Comparison of ENCODE assay signal across 13 mouse cellular contexts in genomic region chr11:114567814-114568800, GRCm38 (mm10).
A peak's percentile ranks its signal among the peaks of the same experiment; 100 is the strongest.
DNase-seq lines count a peak whose midpoint lies in the region; ATAC-seq and TF ChIP-seq lines count a peak whose summit lies in the region.
"Had no signal": no experiment of that assay in that cellular context is flagged by ENCODE, and none has a peak within 500 bp of the region (broad histone marks: within the 10 kb centered on the region; RNA-seq: fewer than 3 reads in every experiment).

No protein-coding gene starts in this region.

- no peak for ATAC-seq in heart, embryonic 12.5 days (ENCODE audit: insufficient number of reproducible peaks, low FRiP score)
- ATAC-seq in hindbrain, embryonic 11.5 days (ENCODE audit: low FRiP score), result no peak; the same call in 1 of the 2 replicates
- ATAC-seq in midbrain, embryonic 15.5 days (replicated peaks), result no peak
- no peak for ATAC-seq in monocyte, adult 5-6 weeks (replicated peaks; ENCODE audit: insufficient number of reproducible peaks, low FRiP score, low TSS enrichment, poor library complexity, severe bottlenecking)
- ATAC-seq: intestine, postnatal 0 days had no signal

- no peak overlapping the region for H3K4me3 ChIP-seq in heart, embryonic 12.5 days
- no peak overlapping the region for H3K4me3 ChIP-seq in hindbrain, embryonic 11.5 days (ENCODE audit: low read depth, low read length)
- no peak overlapping the region for H3K4me3 ChIP-seq in midbrain, embryonic 15.5 days
- H3K4me3 ChIP-seq in lung, adult 2 months (replicated peaks; ENCODE audit: extremely low read depth, low read depth, low read length), result no peak overlapping the region

- H3K4me1 ChIP-seq in heart, embryonic 12.5 days (replicated peaks), result peaks cover 15% of the 10 kb centered on the region; the same call in 1 of the 2 replicates
- peaks cover 10% of the 10 kb centered on the region for H3K4me1 ChIP-seq in hindbrain, embryonic 11.5 days (replicated peaks; ENCODE audit: control insufficient read depth, insufficient read depth, low read length)
- H3K4me1 ChIP-seq in midbrain, embryonic 15.5 days, result peaks cover 22% of the 10 kb centered on the region
- H3K4me1 ChIP-seq in lung, adult 2 months (ENCODE audit: control insufficient read depth, insufficient read depth, low read length), result no peaks in the 10 kb centered on the region

- no peak overlapping the region for H3K27ac ChIP-seq in heart, embryonic 12.5 days (ENCODE audit: poor library complexity, severe bottlenecking)
- H3K27ac ChIP-seq in hindbrain, embryonic 11.5 days (ENCODE audit: low read depth, low read length), result peak overlapping the region; percentile 62
- H3K27ac ChIP-seq in midbrain, embryonic 15.5 days, result peak overlapping the region; percentile 61
- H3K27ac ChIP-seq: liver, embryonic 14.5 days had no signal

- intact Hi-C loops in heart, postnatal 36 days (cut with DNase I), result no loop called here

- TF ChIP-seq CTCF in lung, adult 2 months (IDR thresholded peaks at IDR 0.05; ENCODE audit: insufficient read depth, low read length), result no peak

- 0 out of 2 replicates have a peak overlapping the region, but pooled peaks have one; percentile 11 for H3K4me2 ChIP-seq in heart, embryonic 12.5 days
- 0 out of 2 replicates have a peak overlapping the region, but pooled peaks have one; percentile 11 for H3K4me2 ChIP-seq in hindbrain, embryonic 11.5 days (replicated peaks; ENCODE audit: low read depth, low read length)
- H3K4me2 ChIP-seq in midbrain, embryonic 15.5 days, result peak overlapping the region; percentile 23; the same call in 1 of the 2 replicates

- H3K27me3 ChIP-seq in heart, embryonic 12.5 days (replicated peaks), result peaks cover 48% of the 10 kb centered on the region
- H3K27me3 ChIP-seq in hindbrain, embryonic 11.5 days (ENCODE audit: control insufficient read depth, insufficient read depth, low read length), result peaks cover 3% of the 10 kb centered on the region; the same call in 1 of the 2 replicates
- no peaks in the 10 kb centered on the region; the same call in 1 of the 2 replicates for H3K27me3 ChIP-seq in midbrain, embryonic 15.5 days (replicated peaks)

- DNase-seq in heart, postnatal 36 days, result no peak
- peak; percentile 59 for DNase-seq in embryo, embryonic 10.5 days (ENCODE audit: low spot score)
- peak; percentile 46 for DNase-seq in hindbrain, embryonic 11.5 days (ENCODE audit: low spot score)
- no peak for DNase-seq in frontal cortex, adult 2 months (ENCODE audit: extremely low spot score in 1 of 2, low spot score in 1 of 2)
- DNase-seq in lung, adult 2 months, result no peak
- DNase-seq: heart, adult 11 months; layer of hippocampus, postnatal 36 days; right cerebral cortex, postnatal 14 days had no signal

- no peak for TF ChIP-seq POLR2A in lung, adult 2 months (IDR thresholded peaks at IDR 0.05; ENCODE audit: borderline replicate concordance, extremely low read depth, low read depth, low read length)

- no peak overlapping the region for H3K9ac ChIP-seq in heart, embryonic 12.5 days
- H3K9ac ChIP-seq in hindbrain, embryonic 11.5 days (ENCODE audit: low read depth, low read length), result 0 out of 2 replicates have a peak overlapping the region, but pooled peaks have one; percentile 2
- H3K9ac ChIP-seq in midbrain, embryonic 15.5 days, result no peak overlapping the region
- H3K9ac ChIP-seq: liver, embryonic 14.5 days had no signal

- peaks cover 19% of the 10 kb centered on the region; the same call in 1 of the 2 replicates for H3K9me3 ChIP-seq in heart, embryonic 12.5 days (replicated peaks)
- H3K9me3 ChIP-seq in hindbrain, embryonic 11.5 days (ENCODE audit: control insufficient read depth, low read length), result no peaks in the 10 kb centered on the region
- 0 out of 2 replicates have a peak, but pooled peaks cover 5% of the 10 kb centered on the region for H3K9me3 ChIP-seq in midbrain, embryonic 15.5 days

- no peaks in the 10 kb centered on the region for H3K36me3 ChIP-seq in heart, embryonic 12.5 days
- no peaks in the 10 kb centered on the region for H3K36me3 ChIP-seq in hindbrain, embryonic 11.5 days (ENCODE audit: control insufficient read depth, insufficient read depth, low read length)
- no peaks in the 10 kb centered on the region for H3K36me3 ChIP-seq in midbrain, embryonic 15.5 days (replicated peaks)

- 8% methylated on average over 21 of the region's 21 CpGs for WGBS in heart, embryonic 12.5 days
- 4% methylated on average over 21 of the region's 21 CpGs for WGBS in hindbrain, embryonic 11.5 days
- 7% methylated on average over 21 of the region's 21 CpGs for WGBS in midbrain, embryonic 15.5 days
- WGBS in lung, adult 2 months, result 16% methylated on average over 21 of the region's 21 CpGs

Comparison
In these comparisons a context has a peak if more than half of its experiments do, and no peak if none do; other contexts are left out.
1. DNase-seq: peak in embryo, embryonic 10.5 days (single experiment) and hindbrain, embryonic 11.5 days (single experiment); none in heart, postnatal 36 days (0 of 2), frontal cortex, adult 2 months (0 of 2) and lung, adult 2 months (single experiment).
2. Peak in every context shown above with its lines, with median percentiles within 50 percentile points of each other: H3K4me2 ChIP-seq.